Mouse (Mus musculus) forebrain, embryonic 10.5 days (tissue): ENCODE data around the gene Crnkl1. TPM values are rescaled to one million over a fixed set of nuclear protein-coding genes. Genes with fewer than 3 reads are reported as not detected.
A peak's percentile ranks its signal among the peaks of the same experiment; 100 is the strongest.

Source experiments
- DNase-seq: peaks from one replicate; pipeline ENCODE4 v3.0.0-alpha.2; 2017; ENCODE audit warnings: low spot score; ENCODE audit errors: extremely low spot score
- H3K27ac ChIP-seq: fragments of 300-500 bp; sonication (generic); 2 replicates; pipeline ENCODE4 v1.5.1; 2016; ENCODE audit warnings: mild to moderate bottlenecking
- H3K27me3 ChIP-seq: fragments of 300-500 bp; sonication (generic); 2 replicates; pipeline ENCODE4 v1.6.1; 2016; ENCODE audit warnings: mild to moderate bottlenecking; ENCODE audit not compliant: poor library complexity, severe bottlenecking
- H3K36me3 ChIP-seq: fragments of 300-500 bp; sonication (generic); replicated peaks from 2 replicates; pipeline ENCODE4 v1.6.1; 2016; ENCODE audit warnings: mild to moderate bottlenecking, moderate library complexity
- H3K4me1 ChIP-seq: fragments of 300-500 bp; sonication (generic); 2 replicates; pipeline ENCODE4 v1.6.1; 2016
- H3K4me3 ChIP-seq: fragments of 300-500 bp; sonication (generic); 2 replicates; pipeline ENCODE4 v1.5.1; 2016; ENCODE audit warnings: mild to moderate bottlenecking, moderate library complexity
- H3K9me3 ChIP-seq: fragments of 300-500 bp; sonication (generic); 2 replicates; pipeline ENCODE4 v1.6.1; 2016; ENCODE audit warnings: mild to moderate bottlenecking, moderate library complexity
- WGBS: fragments of 180-500 bp; shearing (Covaris S2); methylation state at CpG from one replicate; pipeline ENCODE4 v1.1.7; 2016; 5-methylcytosine and 5-hydroxymethylcytosine counted together
- microRNA-seq: library from miRNA; unstranded; fragments of <30 nt; microRNA quantifications from one replicate; pipeline ENCODE4, GENCODE M21; 2017
- polyA plus RNA-seq: library from polyadenylated mRNA; unstranded; fragments of >200 nt; fragmentation: Nextera tagmentation; extraction: Ambion mirVana; gene quantifications from 2 replicates; pipeline ENCODE4 v1.2.1, GENCODE M21; 2016

Gene Crnkl1
- polyA plus RNA-seq, 1 experiment from 2014 or later = 38.2 TPM

DNA sequence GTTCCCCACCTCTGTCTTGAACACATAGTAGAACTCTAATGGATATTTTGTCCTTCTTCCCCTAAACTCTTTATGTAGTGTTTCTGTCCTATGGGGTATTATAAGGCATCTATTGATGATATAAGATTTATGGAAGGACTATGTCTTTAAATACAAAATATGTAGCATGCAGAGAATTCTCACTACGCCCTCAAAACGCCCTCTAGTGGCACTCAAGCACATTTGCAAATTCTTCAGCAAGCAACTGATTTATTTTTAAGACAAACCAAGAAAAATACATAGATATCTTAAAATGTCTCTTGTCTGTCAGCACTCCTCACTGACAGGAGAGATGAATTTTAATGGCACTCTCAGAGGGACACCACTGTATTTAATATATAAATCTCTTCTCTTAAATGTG, 52.4 kb downstream of the Crnkl1 start:
- WGBS = 25% methylated on average over 2 of the region's 2 CpGs
- Histone ChIP-seq H3K4me1 (peaks cover 25% of the 10 kb centered on the region), H3K4me3 (no peak overlapping the region), H3K36me3 (peaks cover 27% of the 10 kb centered on the region), H3K27me3 (no peaks in the 10 kb centered on the region), H3K9me3 (no peaks in the 10 kb centered on the region), H3K27ac (no peak overlapping the region)
- DNase-seq = no peak

DNA sequence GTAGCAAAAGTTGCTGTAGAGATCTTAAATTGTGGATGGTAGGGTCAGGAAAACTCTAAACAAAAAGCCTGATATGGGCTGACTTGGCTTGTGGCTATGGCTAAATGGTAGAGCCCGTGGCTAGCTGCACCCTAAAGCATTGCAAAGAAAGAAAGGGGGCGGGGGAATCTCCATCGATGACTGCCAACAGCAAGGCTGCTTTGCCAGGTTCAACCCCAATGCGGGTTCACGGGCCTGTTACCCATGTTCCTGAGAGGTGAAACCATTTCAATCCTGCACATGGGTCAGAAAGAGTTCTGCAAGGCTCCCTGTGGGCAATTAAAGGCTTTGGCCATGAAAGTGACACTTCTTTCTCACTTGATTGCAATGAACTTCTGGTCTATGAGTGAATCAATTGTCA, 52.9 kb downstream of the Crnkl1 start:
- H3K27me3 ChIP-seq = no peaks in the 10 kb centered on the region
- H3K4me1 ChIP-seq = peaks cover 25% of the 10 kb centered on the region
- peaks cover 30% of the 10 kb centered on the region for H3K36me3 ChIP-seq
- H3K4me3 ChIP-seq = no peak overlapping the region
- H3K9me3 ChIP-seq = no peaks in the 10 kb centered on the region
- no peak for DNase-seq
- WGBS = 87% methylated on average over 5 of the region's 5 CpGs
- peak overlapping the region; percentile 48; the same call in 1 of the 2 replicates for H3K27ac ChIP-seq

GRCm38 (mm10) chr2:145880887-145881747, 53.7 kb downstream of the Crnkl1 start:
- no peaks in the 10 kb centered on the region for H3K27me3 ChIP-seq
- peaks cover 25% of the 10 kb centered on the region for H3K4me1 ChIP-seq
- peak overlapping the region; percentile 57; the same call in 1 of the 2 replicates for H3K27ac ChIP-seq
- H3K9me3 ChIP-seq = no peaks in the 10 kb centered on the region
- H3K4me3 ChIP-seq = no peak overlapping the region
- H3K36me3 ChIP-seq = peaks cover 30% of the 10 kb centered on the region
- no peak for DNase-seq
- 69% methylated on average over 11 of the region's 11 CpGs for WGBS

DNA sequence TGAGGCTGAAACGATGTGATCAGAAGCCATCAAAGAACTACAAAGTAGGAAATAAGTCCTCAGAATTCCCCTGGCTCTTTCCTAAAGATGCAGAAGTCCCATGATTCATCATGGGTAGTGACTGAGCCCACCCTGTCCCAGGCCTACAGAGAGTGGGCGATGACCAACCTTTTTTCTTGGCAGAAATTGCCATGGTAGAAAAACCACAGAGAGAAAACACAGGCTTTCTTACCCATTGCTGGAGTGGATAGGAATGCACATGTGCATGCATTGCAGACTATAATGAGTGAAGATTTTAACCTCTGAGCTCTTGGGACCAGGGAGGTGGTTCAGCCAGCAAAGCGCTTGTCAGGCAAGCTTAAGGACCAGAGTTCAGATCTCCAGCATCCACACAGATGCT, 57.6 kb downstream of the Crnkl1 start:
- peaks cover 22% of the 10 kb centered on the region for H3K36me3 ChIP-seq
- no peaks in the 10 kb centered on the region for H3K9me3 ChIP-seq
- 90% methylated on average over 3 of the region's 3 CpGs for WGBS
- no peaks in the 10 kb centered on the region for H3K27me3 ChIP-seq
- no peaks in the 10 kb centered on the region; the same call in 1 of the 2 replicates for H3K4me1 ChIP-seq
- no peak for DNase-seq
- H3K27ac ChIP-seq = no peak overlapping the region
- H3K4me3 ChIP-seq = no peak overlapping the region

GRCm38 (mm10) chr2:145874879-145875482, 59.8 kb downstream of the Crnkl1 start:
- no peak for DNase-seq

DNA sequence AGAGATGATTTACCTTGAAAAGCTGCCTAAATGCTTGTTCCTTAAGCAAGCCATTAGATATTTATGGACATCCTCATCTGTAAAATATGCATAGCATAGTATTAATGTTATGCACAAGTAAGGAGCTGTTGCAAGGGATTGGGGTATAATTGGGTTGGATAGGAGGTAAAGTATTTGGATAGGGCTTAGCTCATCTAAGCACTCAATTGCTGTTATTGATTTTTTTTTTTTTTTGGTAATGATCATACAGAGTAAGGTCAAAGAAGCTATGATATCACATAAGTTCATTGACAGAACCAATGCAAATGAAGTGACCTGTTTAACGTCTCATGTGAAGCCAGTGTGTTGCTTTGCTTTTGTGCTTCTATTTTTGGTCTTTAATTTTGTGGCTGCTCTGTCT, 60.9 kb downstream of the Crnkl1 start:
- no peak overlapping the region for H3K4me3 ChIP-seq
- H3K4me1 ChIP-seq = no peaks in the 10 kb centered on the region
- no peaks in the 10 kb centered on the region for H3K27me3 ChIP-seq
- H3K36me3 ChIP-seq = peaks cover 11% of the 10 kb centered on the region; the same call in 1 of the 2 replicates
- no peaks in the 10 kb centered on the region for H3K9me3 ChIP-seq
- no peak for DNase-seq
- 90% methylated on average over 1 of the region's 1 CpGs for WGBS
- H3K27ac ChIP-seq = no peak overlapping the region

More at GRCm38 (mm10) chr2:145874879-145875482, 59.8 kb downstream of the Crnkl1 start:
- Histone ChIP-seq H3K36me3 (peaks cover 14% of the 10 kb centered on the region; the same call in 1 of the 2 replicates), H3K27me3 (no peaks in the 10 kb centered on the region), H3K9me3 (no peaks in the 10 kb centered on the region), H3K4me3 (no peak overlapping the region), H3K27ac (no peak overlapping the region), H3K4me1 (no peaks in the 10 kb centered on the region)
- WGBS = 76% methylated on average over 3 of the region's 3 CpGs

GRCm38 (mm10) chr2:145872099-145872498, 62.7 kb downstream of the Crnkl1 start:
- DNase-seq = no peak
- no peak overlapping the region for H3K27ac ChIP-seq
- WGBS = 97% methylated on average over 1 of the region's 1 CpGs

GRCm38 (mm10) chr2:145871308-145871707, 63.5 kb downstream of the Crnkl1 start:
- DNase-seq = no peak
- Histone ChIP-seq H3K4me3 (no peak overlapping the region), H3K36me3 (0 out of 2 replicates have a peak, but pooled peaks cover 7% of the 10 kb centered on the region), H3K27me3 (no peaks in the 10 kb centered on the region), H3K4me1 (no peaks in the 10 kb centered on the region), H3K27ac (no peak overlapping the region), H3K9me3 (peaks cover 6% of the 10 kb centered on the region; the same call in 1 of the 2 replicates)
- 91% methylated on average over 4 of the region's 4 CpGs for WGBS

More at GRCm38 (mm10) chr2:145872099-145872498, 62.7 kb downstream of the Crnkl1 start:
- Histone ChIP-seq H3K27me3 (no peaks in the 10 kb centered on the region), H3K4me3 (no peak overlapping the region), H3K9me3 (peaks cover 1% of the 10 kb centered on the region; the same call in 1 of the 2 replicates), H3K36me3 (0 out of 2 replicates have a peak, but pooled peaks cover 5% of the 10 kb centered on the region), H3K4me1 (no peaks in the 10 kb centered on the region)

Small RNA genes within 50 kb of the gene (microRNA-seq; reads per million reads assigned to microRNA genes)
- not detected for gene Gm25026

Other genes starting within 250 kb of the Crnkl1 start
- 155 and 167 TPM in 2 replicates for gene Naa20, start 32.9 kb downstream of the Crnkl1 start, polyA plus RNA-seq
- gene Cfap61, start 230 bp downstream of the Crnkl1 start, polyA plus RNA-seq = 0.62 and 0.78 TPM in 2 replicates